Mouse (Mus musculus) brown adipose tissue, adult 24 weeks (tissue): ENCODE results near the gene Gm20547. TPM values are rescaled to one million over a fixed set of nuclear protein-coding genes. Genes with fewer than 3 reads are reported as not detected.

Source experiments
- H3K27ac ChIP-seq: fragments of 200-500 bp; replicated peaks from 2 replicates; pipeline ENCODE4 v1.5.1; 2012; ENCODE audit warnings: low read depth, mild to moderate bottlenecking, low read length
- H3K4me1 ChIP-seq: fragments of 200-500 bp; 2 replicates; pipeline ENCODE4 v1.6.1; 2012; ENCODE audit warnings: low read length, mixed read lengths; ENCODE audit not compliant: control insufficient read depth, insufficient read depth, insufficient read length
- H3K4me3 ChIP-seq: fragments of 200-500 bp; 2 replicates; pipeline ENCODE4 v1.5.1; 2012; ENCODE audit warnings: low read depth, mild to moderate bottlenecking, low read length, moderate library complexity; ENCODE audit not compliant: insufficient read depth
- polyA plus RNA-seq: library from polyadenylated mRNA; stranded (reverse); fragments of >200 nt; gene quantifications from 2 replicates; pipeline ENCODE4 v1.2.4, GENCODE M21; 2012; ENCODE audit not compliant: missing spikeins, insufficient read depth, insufficient read length

Gene Gm20547
- polyA plus RNA-seq, 1 experiment = not detected

DNA sequence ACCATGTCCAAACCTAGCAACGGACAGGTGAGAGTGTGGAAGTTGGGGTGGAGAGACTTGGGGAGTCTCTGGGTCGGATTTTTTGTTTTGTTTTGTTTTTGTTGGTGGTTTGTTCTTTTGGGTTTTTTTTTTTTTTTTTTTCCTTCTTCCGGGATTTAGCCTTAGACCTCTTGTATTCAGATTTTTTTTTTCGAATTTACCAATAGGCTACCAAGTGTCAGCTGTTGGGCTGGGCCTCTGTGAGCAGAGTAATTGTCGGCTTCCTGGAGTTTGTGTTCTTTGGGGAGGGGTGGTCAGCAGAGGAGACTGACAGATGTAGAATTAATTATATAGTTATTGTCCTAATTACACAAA lies 18.0 kb upstream of the Gm20547 start:
- peak overlapping the region; percentile 97 for H3K4me3 ChIP-seq
- peaks cover 3% of the 10 kb centered on the region; the same call in 1 of the 2 replicates for H3K4me1 ChIP-seq
- H3K27ac ChIP-seq = peak overlapping the region; percentile 68

DNA sequence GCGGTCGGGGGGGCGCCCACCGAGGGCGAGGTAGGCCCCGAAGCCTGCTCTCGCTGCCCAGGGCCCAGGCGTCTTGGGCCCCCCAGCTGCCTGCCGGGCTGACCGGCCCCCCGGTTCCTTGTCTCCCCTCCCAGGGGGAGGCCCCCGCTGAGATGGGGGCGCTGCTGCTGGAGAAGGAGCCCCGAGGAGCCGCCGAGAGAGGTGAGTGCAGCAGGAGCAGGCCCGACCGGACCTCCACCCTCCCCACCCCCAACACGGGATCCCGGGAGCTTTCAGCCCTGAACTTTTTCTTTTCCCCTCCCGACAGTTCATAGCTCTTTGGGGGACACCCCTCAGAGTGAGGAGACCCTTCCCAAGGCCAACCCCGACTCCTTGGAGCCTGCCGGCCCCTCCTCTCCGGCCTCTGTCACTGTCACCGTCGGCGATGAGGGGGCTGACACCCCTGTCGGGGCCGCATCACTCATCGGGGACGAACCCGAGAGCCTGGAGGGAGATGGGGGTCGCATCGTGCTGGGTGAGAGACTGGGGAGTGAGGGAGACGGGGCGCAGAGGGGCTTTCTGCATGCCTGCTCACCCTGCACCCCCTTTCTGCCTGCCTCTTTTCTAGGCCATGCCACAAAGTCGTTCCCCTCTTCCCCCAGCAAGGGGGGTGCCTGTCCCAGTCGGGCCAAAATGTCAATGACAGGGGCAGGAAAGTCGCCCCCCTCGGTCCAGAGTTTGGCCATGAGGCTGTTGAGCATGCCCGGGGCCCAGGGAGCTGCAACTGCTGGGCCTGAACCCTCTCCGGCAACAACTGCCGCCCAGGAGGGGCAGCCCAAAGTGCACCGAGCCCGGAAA lies 17.4 kb upstream of the Gm20547 start:
- peaks cover 3% of the 10 kb centered on the region; the same call in 1 of the 2 replicates for H3K4me1 ChIP-seq
- H3K27ac ChIP-seq = peak overlapping the region; percentile 68
- peak overlapping the region; percentile 97 for H3K4me3 ChIP-seq

GRCm38 (mm10) chr17:34898706-34899052 lies 16.8 kb upstream of the Gm20547 start:
- H3K27ac ChIP-seq = no peak overlapping the region
- H3K4me3 ChIP-seq = peak overlapping the region; percentile 97
- H3K4me1 ChIP-seq = peaks cover 3% of the 10 kb centered on the region; the same call in 1 of the 2 replicates

DNA sequence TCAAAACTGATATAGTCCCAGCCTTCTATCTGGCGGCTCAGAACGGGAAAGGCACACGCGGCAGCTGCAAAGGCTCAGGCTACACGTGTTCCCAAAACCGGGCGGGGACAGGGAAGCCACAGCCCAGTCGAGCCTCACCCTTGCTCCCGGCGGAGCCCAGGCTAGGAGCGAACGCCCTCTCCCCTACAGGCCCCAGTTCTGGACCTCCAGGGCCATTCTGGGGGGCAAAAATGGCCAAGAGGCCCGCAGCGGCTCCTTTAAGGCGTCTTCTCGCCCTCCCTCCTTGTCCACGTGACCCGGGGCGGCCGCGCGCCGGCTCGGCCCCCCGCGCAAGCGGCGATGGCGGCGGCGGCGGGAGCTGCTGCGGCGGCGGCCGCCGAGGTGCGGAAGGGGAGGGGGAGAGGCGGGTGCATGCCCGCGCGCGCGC lies 16.3 kb upstream of the Gm20547 start, which contains the start of the genes C2 and Ehmt2:
Gene C2 (minus strand): TSS at position 106 of the 427 bp plus-strand sequence.
Gene Ehmt2 (plus strand): TSS at position 310 of the 427 bp plus-strand sequence.
- peaks cover 3% of the 10 kb centered on the region; the same call in 1 of the 2 replicates for H3K4me1 ChIP-seq
- peak within 1 kb of the TSS; percentile 96 for H3K27ac ChIP-seq
- H3K4me3 ChIP-seq = peak within 1 kb of the TSS; percentile 97

DNA sequence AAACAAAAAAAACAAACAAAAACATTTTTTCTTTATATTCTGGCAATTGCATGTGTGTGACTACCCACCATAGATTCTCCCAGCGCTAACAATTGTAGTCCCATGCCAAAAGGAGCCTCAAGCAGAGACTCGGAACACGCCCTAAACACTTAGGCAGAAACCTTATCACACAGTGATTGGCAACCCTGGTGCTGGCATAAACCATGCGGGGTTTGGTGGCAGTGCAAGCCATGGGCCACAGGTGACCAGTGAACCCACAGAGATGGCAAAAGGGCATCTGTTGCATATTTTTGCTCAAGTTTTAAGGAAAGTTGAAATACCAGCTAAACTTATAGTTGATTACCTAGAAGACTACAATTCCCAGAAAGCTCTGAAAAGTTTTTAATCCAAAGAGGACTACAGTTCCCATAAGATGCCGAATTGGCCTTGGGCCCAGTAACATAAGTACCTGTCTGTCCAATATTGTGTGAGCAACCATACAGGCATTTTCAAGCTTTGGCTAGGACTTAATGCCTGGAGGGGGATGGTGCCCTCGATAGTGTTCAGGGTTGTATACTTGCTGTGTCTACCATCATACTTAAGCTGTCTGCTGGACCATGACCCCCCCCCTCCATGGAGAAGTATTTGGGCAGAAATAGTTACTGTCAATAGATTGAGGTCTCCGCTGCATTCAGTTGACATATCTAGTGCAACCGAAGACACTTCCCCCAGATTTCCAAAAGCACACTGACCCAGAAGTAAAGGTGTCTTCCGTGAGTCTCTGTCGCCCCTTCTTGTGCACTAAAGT lies 15.7 kb upstream of the Gm20547 start:
- peaks cover 3% of the 10 kb centered on the region; the same call in 1 of the 2 replicates for H3K4me1 ChIP-seq
- peak overlapping the region; percentile 83 for H3K4me3 ChIP-seq
- H3K27ac ChIP-seq = peak overlapping the region; percentile 96

- Histone ChIP-seq H3K4me1 (peaks cover 3% of the 10 kb centered on the region; the same call in 1 of the 2 replicates), H3K4me3 (no peak overlapping the region), H3K27ac (no peak overlapping the region)
These were observed 14.5 kb upstream of the Gm20547 start for GRCm38 (mm10) chr17:34896366-34896765.

DNA sequence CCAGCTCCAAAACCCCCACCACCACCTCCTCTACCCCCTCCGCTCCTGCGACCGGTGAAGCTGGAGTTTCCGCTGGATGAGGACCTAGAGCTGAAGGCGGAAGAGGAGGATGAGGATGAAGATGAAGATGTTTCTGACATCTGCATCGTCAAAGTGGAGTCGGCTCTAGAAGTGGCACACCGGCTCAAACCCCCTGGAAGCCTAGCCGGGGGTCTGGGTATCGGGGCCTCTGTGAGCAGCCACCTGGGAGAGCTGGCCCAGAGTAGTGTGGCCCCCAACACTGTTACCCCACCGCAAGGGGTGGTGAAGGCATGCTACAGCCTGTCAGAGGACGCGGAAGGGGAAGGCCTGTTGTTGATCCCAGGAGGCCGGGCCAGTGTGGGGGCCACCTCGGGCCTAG lies 13.9 kb upstream of the Gm20547 start:
- Histone ChIP-seq H3K27ac (no peak overlapping the region), H3K4me1 (peaks cover 3% of the 10 kb centered on the region; the same call in 1 of the 2 replicates), H3K4me3 (no peak overlapping the region)

DNA sequence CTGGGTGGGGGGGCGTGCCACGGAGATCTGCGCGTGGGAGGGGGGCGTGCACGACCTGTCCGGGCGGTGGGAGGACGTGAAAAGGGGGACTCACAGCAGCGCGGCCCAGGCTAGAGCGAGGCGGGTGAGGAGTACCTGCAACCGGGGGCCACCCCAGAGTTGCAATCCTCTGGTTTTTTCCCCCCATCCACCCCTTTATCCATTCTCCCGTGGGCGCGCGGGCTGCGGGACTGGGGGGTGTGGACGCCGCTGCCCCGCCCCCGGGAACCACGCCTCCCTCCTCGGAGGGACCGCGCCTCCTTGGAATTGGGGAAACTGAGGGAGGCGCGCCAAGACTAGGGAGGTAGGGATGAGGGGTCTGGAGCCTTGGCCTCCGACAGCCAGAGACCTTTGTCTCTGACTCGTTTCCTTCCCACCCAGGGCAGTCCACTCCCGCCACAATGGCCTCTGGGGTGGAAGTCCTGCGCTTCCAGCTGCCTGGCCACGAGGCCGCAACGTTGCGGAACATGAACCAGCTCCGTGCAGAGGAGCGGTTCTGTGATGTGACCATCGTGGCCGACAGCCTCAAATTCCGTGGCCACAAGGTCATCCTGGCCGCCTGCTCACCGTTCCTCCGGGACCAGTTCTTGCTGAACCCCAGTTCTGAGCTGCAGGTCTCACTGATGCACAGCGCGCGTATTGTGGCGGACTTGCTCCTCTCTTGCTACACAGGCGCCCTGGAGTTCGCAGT lies 13.1 kb upstream of the Gm20547 start:
- Histone ChIP-seq H3K4me3 (peak overlapping the region; percentile 69), H3K4me1 (peaks cover 3% of the 10 kb centered on the region; the same call in 1 of the 2 replicates), H3K27ac (no peak overlapping the region)

DNA sequence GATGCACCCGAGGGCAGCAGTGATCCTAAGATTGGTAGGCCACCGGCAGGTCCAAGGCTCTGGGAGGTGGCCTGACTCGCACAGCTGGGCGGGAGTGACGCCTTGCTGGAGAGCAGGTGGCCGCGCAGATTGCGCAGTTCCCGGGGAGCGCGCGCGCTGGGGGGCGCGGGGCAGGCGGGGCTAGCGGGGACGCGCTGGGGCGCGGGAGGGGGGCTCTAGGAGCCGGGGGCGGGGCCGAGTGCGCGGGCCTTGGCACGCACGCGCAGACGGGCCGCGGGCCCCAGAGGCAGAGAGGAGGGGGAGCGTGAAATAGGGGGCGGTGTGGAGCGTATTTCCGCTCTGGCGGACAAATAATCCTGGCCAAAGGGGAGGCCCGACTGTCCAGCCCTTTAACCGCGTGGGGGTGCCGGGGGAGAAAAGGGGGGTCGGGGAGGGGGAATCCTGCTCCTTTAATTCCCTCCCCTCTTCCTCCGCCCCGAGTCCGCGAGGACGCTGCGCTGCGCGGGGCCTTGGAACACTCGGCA lies 12.3 kb upstream of the Gm20547 start:
- peak overlapping the region; percentile 80 for H3K27ac ChIP-seq
- peaks cover 3% of the 10 kb centered on the region; the same call in 1 of the 2 replicates for H3K4me1 ChIP-seq
- peak overlapping the region; percentile 65 for H3K4me3 ChIP-seq

DNA sequence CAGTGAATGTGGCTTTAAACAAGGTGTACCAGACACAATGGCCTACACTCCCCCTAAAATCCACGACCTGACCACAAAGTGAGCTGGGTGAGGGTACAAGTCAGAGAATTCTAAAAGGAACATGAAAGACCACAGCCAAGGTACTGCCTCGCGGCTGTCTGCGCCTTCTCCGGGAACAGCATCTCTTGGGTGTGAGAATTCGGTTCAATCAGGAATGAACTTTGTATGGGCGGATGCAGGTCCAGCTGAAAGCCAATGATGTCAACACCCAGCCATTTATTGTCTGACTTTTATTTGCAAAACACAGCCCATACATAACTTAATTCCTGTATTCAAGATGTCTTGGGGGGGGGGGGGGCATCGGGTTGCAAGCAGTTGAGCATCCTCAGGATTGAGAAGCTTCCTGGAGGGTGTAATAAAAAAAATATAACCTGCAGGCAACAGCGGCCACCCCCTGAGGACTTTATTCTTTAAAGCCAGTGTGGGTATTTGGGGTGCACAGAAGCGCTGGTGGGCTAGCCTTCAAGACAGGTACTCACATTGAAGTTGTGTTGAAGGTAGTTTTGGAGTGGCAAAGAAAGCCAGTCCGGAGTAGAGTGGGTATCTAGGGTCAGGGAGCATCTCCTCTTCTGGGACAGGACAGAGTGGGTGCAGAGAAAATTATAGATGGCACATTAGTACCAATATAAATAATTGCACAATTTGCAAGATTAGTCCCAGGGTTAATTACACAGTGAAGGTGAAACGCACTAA lies 11.4 kb upstream of the Gm20547 start:
- H3K27ac ChIP-seq = peak overlapping the region; percentile 80
- H3K4me3 ChIP-seq = no peak overlapping the region
- peaks cover 3% of the 10 kb centered on the region; the same call in 1 of the 2 replicates for H3K4me1 ChIP-seq

DNA sequence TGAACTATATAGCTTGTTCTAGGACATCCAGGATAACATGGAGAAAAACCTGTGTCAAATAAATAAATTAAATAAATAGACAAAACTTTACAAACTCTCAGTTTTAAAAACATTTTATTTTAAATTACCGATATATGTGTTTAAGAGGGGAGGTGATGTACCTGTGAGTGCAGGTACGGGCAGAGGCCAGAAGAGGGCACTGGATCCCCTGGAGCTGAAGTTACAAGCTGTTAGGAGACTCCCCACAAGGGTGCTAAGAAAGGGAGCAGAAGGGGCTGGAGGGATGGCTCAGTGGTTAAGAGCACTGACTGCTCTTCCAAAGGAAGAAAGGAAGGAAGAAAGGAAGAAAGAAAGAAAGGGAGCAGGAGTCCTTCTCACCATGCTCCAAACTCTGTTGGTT lies 9.5 kb upstream of the Gm20547 start:
- H3K4me1 ChIP-seq = no peaks in the 10 kb centered on the region; the same call in 1 of the 2 replicates
- H3K27ac ChIP-seq = no peak overlapping the region
- H3K4me3 ChIP-seq = no peak overlapping the region

GRCm38 (mm10) chr17:34890074-34890743 lies 8.4 kb upstream of the Gm20547 start:
- H3K27ac ChIP-seq = no peak overlapping the region
- no peak overlapping the region for H3K4me3 ChIP-seq
- H3K4me1 ChIP-seq = no peaks in the 10 kb centered on the region; the same call in 1 of the 2 replicates

- Histone ChIP-seq H3K27ac (no peak overlapping the region), H3K4me1 (no peaks in the 10 kb centered on the region), H3K4me3 (no peak overlapping the region)
These were observed 6.1 kb upstream of the Gm20547 start for GRCm38 (mm10) chr17:34887942-34888341.
